Mouse (Mus musculus) CD4-positive, CD25-positive, alpha-beta regulatory T cell, adult 4 months (primary cell): ENCODE measurements around the gene Pdcd2l. TPM values are rescaled to one million over a fixed set of nuclear protein-coding genes. Genes with fewer than 3 reads are reported as not detected.
"Not testable (repeated sequence)": the region's sequence is repeated elsewhere in the genome, so short reads cannot be mapped to it uniquely, and the experiment has no call there.

ENCODE experiments used
- ATAC-seq: one replicate; pipeline ENCODE4 v1.8.0; 2017
- polyA plus RNA-seq, 2 experiments: library from polyadenylated mRNA; unstranded; fragments of 100-300 nt; shearing (Covaris generic); gene quantifications; one replicate each; pipeline ENCODE4 v1.2.1; 2017

The Pdcd2l gene
- polyA plus RNA-seq, 2 experiments from 2014 or later = 27.0 to 30.8 TPM

DNA sequence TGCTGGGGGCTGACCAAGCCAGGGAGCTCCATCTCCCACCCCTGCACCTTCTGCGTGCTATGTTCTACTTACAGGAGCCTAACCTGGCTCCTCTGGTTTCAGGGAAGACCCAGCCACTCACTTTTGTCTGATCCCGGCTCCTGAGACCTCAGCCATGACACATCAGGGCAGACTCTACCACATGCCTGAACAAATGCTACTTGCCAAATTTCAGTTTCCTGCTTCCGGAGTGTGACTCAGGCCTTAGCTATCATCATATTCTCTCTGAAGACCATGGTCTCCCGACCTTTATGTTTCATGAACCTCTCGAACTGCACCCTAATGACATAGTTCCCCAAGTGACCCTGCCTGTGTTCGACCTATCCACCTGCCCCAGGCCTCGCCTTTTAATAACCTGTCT lies 16.8 kb upstream of the Pdcd2l start:
- no peak for ATAC-seq

DNA sequence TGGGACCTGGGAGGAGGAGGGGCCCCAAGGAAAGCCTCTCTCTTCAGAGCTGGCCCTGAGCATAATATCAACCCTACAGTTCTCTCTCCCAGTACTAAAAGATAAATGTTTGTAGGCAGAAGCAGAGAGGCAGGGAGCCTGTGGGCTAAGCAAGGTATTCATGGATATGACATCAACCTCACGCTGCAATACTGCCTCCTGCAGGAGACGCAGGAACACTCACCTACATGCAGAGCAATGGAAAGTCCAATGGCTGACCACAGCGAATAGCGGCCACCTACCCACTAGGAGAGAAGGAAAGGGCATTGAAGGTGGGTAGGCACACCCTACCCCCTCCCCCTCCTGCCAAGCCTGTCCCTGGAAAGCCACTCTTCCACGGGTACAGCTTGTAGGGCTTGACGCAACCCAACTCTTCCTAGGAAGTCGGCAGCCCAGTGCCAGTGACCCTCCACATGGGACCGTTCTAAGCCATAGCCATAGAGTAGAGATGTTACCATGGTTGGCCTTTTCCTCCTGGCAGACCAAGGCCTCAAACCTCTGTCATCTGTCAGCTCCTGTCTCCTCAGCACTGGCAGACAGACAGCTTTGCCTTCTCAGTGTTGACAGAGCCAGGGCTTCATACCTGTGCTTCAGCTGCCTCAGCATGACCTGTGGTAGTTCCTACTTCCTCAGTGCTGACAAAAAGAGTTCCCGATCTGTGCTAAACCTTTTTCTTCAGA lies 11.7 kb upstream of the Pdcd2l start:
- ATAC-seq = no peak

DNA sequence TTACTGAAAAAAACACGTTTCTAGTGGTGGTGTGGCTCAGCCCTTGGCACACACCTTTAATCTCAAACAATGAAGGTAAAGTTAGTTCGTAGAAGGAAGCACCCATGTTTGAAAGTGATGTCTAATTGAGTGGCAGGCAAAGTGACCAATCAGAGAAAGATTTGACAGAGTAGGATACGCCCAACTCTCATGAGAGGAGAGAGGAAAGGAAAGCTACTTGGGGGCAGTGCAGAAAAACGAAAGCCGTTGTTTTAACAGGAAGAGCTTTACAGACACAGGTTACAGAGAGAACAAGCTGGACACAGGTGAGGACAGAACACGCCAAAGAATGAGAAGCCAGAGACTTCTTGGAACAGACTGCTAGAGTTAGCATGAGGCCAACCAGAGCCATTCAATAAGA lies 9.9 kb upstream of the Pdcd2l start:
- no peak for ATAC-seq

DNA sequence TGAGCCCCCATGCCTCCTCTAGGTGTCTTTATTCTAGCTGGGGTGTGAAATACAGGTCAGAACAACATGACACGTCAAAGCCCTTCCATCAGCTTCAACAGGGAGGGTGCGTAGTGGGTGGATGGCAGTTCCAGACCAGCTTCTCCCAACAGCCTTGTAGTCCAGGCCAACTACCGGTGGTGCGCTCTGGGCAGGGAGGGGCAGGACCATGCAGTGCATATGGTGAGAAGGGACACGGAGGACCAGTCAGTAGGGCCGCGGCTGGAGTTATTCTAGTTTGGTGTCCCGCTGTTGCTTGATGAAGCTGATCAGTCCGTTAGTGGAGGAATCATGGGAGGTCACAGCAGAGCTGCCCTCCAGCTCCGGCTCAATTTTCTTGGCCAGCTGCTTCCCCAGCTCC lies 5.7 kb upstream of the Pdcd2l start:
- not testable (repeated sequence) for ATAC-seq

DNA sequence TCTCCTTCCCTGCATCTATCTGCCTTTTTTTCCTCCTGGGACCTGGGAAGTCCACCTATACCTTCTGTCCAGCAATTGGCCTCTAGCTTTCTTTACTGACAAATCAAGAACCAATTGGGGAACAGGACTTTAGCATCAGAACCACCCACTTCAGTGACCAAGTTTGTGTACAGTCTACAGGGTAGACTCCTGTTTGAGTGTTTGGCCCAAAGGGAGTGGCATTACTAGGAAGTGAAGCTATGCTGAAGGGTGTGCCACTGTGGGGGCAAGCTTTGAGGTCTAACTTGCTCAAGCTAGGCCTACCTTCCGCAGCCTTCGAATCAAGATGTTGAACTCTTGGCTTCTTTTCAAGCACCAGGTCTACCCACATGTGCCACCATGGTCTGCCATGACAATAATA lies 4.4 kb upstream of the Pdcd2l start:
- ATAC-seq = no peak

DNA sequence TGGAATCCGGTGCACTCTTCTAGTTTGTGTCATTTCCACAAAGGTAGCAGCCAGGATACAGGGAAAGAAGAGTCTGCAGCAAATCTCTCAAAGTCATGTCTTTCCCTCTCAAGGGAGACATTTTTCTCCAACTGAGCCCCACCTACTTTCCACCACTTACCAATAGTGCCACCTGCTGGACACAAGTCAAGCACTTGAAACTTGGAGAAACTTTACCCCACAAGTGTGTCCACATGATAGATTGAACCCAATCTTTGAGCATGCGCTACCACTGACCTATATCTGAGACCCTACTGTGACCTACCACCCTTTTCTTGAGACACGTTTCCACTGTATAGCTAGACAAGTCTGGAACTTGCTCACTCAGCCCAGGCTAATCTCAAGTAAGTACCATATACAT lies 1.9 kb upstream of the Pdcd2l start:
- peak; percentile 35 for ATAC-seq

DNA sequence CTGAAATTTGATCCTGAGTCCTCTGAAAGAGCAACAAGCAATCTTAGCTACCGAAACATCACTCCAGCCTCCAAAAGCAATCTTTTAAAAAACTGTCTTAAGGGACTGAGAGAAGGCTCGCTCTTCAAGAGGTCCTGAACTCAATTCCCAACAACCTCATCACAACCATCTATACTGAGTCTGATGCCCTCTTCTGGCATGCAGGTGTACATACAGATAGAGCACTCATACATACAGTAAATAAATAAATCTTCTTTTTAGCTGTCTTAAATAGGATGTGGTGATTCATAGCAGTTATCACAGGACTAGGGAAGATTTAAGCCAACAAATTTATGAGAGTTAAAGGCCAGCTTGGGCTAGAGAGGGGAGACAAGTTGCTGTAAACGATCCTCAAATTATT lies 829 bp downstream of the Pdcd2l start:
- peak; percentile 21 for ATAC-seq

DNA sequence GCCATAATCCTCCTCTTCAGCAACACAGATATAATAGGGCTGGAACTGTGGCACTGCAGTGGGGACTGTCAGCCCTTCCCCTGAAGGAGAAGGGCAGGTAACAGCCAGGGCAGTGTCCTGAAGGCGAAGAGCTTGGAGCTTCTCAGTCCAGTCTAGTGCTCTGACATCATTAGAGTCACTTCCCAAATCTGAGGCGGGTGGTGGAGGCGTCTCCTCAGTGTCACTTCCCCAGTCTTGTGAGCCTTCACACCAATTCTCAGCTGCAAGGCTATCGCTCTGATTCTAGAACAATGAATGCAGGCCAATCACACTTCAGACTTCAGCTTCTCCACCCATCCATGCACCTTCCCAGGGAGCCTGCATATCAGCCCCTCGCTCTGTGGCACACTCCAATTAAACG lies 3.6 kb downstream of the Pdcd2l start:
- ATAC-seq = no peak

DNA sequence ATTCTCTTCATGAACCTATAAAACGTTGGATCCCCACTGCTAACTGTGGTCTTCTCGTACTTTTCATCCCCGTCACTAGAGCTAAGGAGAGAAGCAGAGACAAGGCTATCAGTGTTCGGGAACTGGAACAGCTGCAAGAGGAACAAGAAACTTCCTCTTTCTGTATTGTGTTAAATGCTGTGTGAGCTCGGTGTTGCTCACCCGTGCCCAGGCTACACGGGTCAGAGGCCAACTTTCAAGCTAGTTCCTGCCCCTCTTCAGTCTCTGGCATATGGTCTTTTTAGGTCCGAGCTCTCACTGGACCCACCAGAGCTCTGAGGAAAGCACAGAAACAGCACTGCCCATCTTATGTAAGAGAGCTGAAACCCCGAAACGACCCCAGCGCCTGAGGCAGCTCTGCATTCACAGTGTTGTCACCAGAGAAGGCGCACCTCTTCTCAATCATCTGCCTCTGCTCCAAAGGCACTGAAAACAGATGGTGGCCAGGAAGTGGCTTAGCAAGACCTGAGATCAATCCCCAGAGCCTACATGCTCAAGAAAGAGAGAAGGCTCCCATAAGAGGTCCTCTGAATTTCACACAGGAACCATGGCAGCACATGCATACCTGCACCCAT lies 7.0 kb downstream of the Pdcd2l start:
- ATAC-seq = no peak

DNA sequence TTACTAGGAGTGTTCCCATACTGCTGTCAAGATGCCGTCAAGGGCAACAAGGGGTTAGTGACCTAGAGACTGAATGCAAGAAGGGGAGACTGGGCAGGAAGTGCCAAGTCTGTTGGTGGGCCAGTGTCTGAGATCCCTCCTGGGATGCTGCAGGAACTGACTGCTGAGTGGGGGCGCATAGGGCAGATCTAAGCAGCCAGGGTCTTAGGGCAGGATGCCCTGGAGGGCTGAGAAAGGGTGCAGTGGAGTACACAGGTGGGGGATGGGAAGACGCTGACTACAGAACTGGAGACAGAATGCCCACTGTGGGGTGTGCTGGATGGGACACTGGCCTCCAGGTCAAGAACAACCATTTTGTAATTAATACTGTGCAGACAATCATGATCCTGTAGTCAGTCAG lies 12.7 kb downstream of the Pdcd2l start:
- ATAC-seq = no peak

DNA sequence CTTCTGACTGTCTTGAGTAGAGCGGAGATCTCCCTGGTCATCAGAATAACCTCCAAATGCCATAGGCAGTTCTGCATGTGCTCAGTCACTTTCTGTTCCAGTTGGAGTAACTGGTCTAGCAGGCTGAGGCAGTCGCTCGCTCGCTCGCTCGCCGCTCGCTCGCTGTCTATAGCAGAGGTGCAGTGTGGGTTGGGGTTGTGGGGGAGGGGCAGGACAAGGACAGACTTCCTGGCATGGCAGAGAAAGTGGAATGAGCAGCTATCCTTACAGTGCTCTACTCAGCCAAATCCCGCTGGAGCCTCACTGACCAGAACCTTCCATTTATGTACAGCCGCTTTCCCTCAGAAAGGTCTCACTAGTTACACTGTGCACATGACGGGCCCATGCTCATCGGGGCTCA lies 13.1 kb downstream of the Pdcd2l start:
- ATAC-seq = no peak

DNA sequence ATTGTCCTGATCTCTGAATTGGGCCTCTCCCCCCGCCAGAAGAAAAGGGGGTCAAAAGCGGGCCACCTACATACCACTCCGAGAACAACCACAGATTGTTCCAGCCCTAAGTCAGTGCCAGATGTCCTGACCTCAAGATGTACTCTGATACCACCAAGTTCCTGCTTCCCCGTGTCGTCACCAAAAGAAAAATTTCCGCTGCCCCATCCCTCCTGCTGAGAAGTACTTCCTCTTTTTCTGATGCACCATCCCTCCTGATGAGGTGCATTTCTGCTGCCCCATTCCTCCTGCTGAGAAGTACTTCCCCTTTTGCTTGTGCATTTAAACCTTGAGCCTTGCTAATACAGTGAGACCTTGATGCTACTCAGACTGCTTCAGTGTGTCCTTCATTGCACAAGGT lies 20.2 kb downstream of the Pdcd2l start:
- not testable (repeated sequence) for ATAC-seq

DNA sequence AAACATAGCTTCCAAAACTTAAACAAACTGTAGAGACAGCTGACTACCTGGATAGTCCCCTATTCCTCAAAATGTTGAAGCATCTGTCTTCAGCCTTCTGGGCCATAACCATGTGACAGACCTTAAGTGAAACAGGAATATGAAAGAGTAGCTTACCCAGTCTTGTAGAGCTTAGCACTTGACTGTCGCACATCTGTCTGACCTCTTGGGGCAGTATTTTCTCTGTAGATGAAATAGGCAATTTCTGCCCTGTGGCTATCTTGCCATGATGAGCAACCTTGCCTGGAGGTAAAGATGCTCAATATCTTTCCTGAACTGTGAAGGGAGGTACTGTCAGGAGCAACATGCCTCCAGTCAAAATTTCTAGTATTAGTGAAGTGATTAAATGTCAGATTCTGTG lies 24.2 kb downstream of the Pdcd2l start:
- ATAC-seq = no peak

DNA sequence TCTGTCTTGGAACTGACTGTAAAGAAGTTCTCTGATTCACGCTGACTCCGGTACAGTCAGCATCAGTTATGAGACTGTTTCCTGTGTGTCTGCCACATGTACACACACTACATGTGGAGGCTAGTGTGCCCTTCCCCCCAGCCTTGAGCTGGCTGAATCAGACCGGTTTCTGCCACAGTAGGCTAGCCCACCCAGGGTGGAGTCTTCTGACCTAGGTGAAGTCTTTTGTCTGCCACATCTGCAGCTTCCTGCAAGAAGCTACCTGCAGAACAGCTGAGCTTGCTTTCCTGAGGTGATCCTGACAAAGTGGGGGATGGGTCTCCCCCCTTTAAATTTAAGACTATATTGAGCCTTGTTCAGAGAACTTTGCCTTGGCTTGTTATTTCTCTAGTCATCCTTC lies 27.0 kb downstream of the Pdcd2l start, which contains the start of gene Uba2:
Uba2 (minus strand) TSS at position 146 of the 400 bp plus-strand sequence.
- no peak for ATAC-seq

DNA sequence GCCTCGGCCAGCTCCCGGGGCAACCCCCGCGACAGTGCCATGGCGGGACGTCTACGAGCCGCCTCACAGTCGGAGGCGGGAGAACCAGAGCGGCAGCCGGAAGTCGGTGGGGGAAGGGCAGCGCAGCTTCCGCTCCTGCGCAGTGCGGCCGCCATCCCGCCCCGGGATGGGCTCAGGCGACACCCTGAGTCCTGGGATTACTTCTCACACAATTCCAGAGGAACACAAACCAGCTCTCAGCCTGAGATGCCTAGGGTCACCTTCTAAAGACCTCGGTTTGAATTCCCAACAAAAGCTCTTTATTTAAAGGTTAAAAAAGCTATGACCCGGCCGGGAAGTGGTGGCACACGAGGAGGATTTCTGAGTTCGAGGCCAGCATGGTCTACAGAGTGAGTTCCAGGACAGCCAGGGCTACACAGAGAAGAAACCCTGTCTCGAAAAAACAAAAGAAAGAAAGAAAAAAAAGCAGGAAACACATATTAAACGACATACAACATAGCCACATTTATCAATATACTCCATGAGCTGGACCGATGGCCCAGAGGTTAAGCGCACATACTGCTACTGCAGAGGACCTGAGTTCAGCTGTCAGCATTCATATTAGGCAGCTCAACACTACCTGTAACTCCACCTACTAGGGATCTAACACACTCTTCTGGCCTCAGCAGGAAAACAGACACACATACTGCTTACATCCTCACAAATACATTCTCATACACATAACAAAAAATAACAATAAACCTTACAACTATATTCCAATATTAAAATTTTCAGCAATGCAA lies 27.8 kb downstream of the Pdcd2l start:
- peak; percentile 97 for ATAC-seq

DNA sequence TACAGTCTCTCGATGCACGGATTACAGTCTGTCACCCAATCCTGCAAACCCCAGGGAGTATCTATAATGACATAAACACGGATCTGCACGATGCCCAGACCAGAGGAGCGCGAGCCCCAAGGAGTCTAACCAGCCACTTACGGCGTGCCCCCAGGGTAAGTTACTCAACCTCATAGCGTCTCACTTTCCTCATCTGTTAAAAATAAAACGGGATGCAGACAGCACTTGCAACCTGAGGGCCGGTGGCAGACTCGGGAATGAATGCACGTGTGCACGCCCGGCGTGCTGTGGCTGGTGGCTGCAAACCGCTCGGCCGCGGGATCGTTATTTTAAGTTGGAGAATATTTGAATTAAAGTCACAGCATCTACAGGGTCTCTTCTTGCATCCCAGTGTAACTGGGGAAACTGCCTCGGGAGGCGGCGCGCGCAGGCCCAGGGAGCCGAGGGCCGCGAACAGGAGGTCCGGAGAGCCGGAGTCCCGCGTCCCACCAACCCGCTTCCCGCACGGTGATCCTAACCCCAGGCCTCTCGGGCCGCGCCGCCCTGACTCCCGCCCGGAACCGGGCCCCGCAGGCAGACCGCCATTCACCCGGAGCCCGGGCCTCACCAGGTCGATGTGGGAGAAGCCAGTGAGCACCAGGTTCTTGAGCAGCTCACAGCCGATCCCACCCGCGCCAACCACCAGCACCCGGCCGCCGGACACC lies 28.5 kb downstream of the Pdcd2l start:
- peak; percentile 60 for ATAC-seq

DNA sequence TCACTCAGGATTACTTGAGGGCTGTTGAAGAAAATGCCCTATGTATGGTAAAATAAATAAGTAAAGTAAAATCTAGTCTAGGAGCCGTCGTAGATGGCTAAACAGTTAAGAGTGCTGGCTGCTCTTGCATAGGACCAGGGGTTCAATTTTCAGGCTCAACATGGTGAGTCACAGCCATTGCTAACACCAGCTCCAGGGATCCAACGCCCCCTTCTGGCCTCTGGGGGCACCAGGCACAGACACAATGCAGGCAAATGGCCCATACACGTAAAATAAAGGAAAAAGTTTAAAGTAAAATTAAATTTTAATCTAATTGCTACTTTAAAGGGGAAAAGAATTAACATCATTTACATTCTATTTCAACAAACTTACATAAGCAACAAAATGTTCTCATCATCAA lies 29.6 kb downstream of the Pdcd2l start:
- no peak for ATAC-seq

DNA sequence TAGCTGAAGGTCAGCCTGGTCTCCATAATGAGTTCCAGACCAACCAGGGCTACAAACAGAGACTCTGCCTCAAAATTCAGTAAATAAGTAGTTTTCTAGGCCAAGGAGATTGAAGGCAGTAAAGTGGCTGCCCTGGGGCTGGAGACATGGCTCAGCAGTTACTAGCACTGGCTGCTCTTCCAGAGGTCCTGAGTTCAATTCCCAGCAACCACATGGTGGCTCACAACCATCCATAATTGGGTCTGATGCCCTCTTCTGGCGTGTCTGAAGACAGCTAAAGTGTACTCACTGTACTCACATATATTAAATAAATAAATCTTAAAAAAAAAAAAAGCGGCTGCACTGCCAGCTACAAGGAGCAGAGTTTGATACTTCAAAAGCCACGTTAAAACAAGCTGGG lies 30.5 kb downstream of the Pdcd2l start:
- ATAC-seq = no peak

DNA sequence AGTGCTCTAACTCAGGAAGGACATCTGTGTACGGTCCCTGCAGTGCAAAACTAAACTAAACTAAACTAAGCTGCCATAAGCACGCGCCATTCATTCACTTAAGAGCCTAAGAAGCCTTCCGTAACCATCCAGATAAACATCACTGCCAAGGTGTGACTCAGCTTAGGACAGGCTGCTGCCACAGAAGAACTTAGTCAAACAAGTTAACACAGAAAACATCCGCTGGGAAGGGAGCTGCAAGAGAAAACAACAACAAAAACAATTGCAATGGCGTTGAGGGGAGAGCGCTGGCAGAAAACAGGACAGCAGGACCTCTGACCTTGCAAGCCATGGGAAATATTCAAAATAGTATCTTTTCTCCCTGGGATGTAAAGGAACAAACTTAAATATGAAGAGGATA lies 31.8 kb downstream of the Pdcd2l start:
- ATAC-seq = no peak

DNA sequence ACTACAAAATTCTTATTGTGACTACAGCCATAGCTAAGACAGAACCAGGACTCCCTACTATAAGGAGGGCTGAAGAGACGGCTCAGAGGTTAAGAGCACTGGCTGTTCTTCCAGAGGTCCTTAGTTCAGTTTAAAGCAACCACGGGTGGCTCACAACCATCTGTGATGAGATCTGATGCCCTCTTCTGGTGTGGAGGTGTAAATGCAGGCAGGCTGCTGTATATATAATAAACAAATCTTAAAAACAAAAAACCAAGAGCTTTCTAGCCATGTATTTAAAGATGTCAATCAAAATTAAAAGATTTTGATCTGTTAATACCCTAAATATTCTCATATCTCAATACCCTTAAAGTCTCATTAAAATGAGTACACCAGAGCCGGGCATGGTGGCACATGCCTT lies 37.3 kb downstream of the Pdcd2l start:
- ATAC-seq = no peak

DNA sequence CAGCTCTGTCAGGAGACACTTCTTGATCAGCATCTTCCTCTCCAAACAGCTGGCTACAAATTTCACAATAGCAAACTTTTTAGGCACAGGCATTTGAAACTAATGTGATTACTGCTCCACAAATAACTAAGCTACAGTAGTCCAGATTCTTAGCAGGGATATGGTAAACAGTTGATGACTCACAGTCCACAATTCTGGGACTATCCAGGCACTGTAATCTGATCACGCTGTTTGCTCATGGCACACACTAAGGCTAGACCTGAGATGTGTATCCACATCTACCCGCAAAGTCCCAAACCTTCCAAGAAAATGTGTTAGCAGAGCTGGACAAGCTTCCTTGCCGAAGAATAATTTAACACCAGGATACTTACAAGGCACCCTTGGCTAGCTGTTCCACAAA lies 38.5 kb downstream of the Pdcd2l start:
- no peak for ATAC-seq

DNA sequence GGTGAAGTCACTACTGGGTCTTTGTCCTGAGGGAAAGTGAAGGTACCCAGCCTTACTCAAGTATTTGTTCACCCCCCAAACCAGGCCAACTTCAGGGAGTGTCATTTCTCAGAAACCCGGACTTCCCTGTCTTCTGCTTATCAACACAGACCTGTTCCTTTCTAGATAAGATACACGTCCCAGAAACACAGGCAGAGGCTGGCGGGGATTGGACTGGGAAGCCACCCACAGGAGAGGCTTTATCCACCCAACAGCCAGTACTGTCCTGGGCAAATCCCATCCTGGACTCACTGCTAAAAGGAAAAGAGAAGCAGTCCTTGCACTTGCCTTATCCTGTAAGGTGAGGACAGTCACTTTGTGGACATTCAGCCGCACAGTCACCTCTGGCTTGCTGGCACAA lies 49.3 kb downstream of the Pdcd2l start:
- no peak for ATAC-seq

DNA sequence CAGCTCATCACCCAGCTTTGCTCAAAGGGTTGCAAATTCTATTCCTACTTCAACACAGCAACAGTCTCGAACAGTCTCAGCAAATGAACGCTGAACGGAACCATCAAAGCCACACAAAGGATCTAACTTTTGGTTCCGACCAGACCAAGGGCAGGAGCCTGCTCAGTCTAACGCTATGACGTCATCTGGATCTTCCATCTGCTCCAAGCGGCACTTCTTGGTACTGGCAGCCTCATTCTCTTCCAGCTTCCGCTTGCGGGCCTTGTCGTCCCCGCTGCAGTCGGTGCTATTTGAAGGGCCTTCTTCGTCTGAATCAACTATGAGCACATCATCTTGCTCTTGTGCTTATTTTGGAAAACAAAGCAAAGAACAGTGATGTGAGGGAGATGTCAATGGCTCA lies 55.3 kb downstream of the Pdcd2l start:
- ATAC-seq = no peak
